8 mouse cellular contexts compared by ENCODE assay signal in the genomic region with DNA sequence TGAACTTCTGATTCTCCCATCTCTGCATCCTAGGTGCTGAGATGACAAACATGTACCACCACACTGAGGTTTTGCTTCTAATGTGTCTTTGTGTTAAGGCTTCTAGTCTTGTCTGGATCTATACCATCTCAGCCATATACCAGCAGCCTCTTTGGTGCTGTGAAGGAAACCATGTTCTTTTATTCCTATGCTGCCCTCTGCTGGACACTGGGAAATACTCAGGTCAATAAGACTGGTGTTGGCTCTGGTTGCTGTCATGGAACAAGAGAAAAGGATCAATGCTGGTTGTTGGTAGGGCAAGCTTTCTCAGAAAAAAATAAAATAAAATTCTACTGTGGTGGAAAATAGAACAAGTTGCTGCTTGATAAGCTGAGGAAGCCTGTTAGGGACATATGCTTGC. TPM values are rescaled to one million over a fixed set of nuclear protein-coding genes. Genes with fewer than 3 reads are reported as not detected.
DNase-seq lines count a peak whose midpoint lies in the region; ATAC-seq and TF ChIP-seq lines count a peak whose summit lies in the region.

No protein-coding gene starts in this region.

- H3K36me3 ChIP-seq in intestine, postnatal 0 days (ENCODE audit: control insufficient read depth, insufficient read depth), result no peaks in the 10 kb centered on the region
- no peaks in the 10 kb centered on the region for H3K36me3 ChIP-seq in intestine, embryonic 15.5 days
- H3K36me3 ChIP-seq in liver, postnatal 0 days (replicated peaks; ENCODE audit: insufficient read depth, low read length), result no peaks in the 10 kb centered on the region

- no peak for DNase-seq in Patski (ENCODE audit: low read depth, low spot score)
- peak; percentile 6 to 27 for DNase-seq in cerebellum, postnatal 36 days
- DNase-seq in kidney, adult 8-10 months, result peak; percentile 17 to 41
- peak; percentile 44 for DNase-seq in liver, postnatal 0 days
- DNase-seq in yolk sac, embryonic 10.5 days (ENCODE audit: low spot score), result peak; percentile 13
- no peak for DNase-seq in ovary, adult 18-20 months (ENCODE audit: low spot score)

- H3K27me3 ChIP-seq in intestine, postnatal 0 days (replicated peaks; ENCODE audit: control insufficient read depth, insufficient read depth, low read length), result no peaks in the 10 kb centered on the region
- H3K27me3 ChIP-seq in intestine, embryonic 15.5 days (replicated peaks), result no peaks in the 10 kb centered on the region
- H3K27me3 ChIP-seq in Patski, result no peaks in the 10 kb centered on the region
- H3K27me3 ChIP-seq in liver, postnatal 0 days (ENCODE audit: insufficient read depth, low read length), result no peaks in the 10 kb centered on the region

- in situ Hi-C loops in Patski (cut with MboI; ENCODE audit: low pct_unique_long_range_greater_than_20kb), result loop anchor here (5.0 kb wide), 1 partner anchor 83 kb away; no protein-coding TSS in a partner anchor

- TF ChIP-seq CTCF in intestine, postnatal 0 days (IDR thresholded peaks at IDR 0.05; ENCODE audit: low read depth), result peak; percentile 78
- TF ChIP-seq CTCF in Patski (IDR thresholded peaks at IDR 0.05), result peak; percentile 59
- TF ChIP-seq CTCF in liver, postnatal 0 days (IDR thresholded peaks at IDR 0.05; ENCODE audit: low read depth), result peak; percentile 76

- H3K27ac ChIP-seq in intestine, postnatal 0 days (ENCODE audit: low read depth, low read length), result no peak overlapping the region
- no peak overlapping the region for H3K27ac ChIP-seq in intestine, embryonic 15.5 days
- H3K27ac ChIP-seq in liver, postnatal 0 days (ENCODE audit: low read depth), result no peak overlapping the region

- CTCF ChIA-PET in Patski (lab: Charles Lee), result no interaction called here

- H3K9me3 ChIP-seq in intestine, postnatal 0 days (ENCODE audit: control insufficient read depth), result no peaks in the 10 kb centered on the region
- no peaks in the 10 kb centered on the region for H3K9me3 ChIP-seq in intestine, embryonic 15.5 days
- no peaks in the 10 kb centered on the region for H3K9me3 ChIP-seq in liver, postnatal 0 days (ENCODE audit: low read length)

- no peak overlapping the region for H3K4me3 ChIP-seq in intestine, postnatal 0 days (ENCODE audit: low read depth, low read length)
- H3K4me3 ChIP-seq in intestine, embryonic 15.5 days (replicated peaks), result no peak overlapping the region
- no peak overlapping the region for H3K4me3 ChIP-seq in liver, postnatal 0 days (ENCODE audit: low read depth, low read length)

- no peaks in the 10 kb centered on the region for H3K4me1 ChIP-seq in intestine, postnatal 0 days (replicated peaks; ENCODE audit: control insufficient read depth, insufficient read depth, low read length)
- H3K4me1 ChIP-seq in intestine, embryonic 15.5 days (replicated peaks), result no peaks in the 10 kb centered on the region
- no peaks in the 10 kb centered on the region for H3K4me1 ChIP-seq in liver, postnatal 0 days (ENCODE audit: insufficient read depth)

- TF ChIP-seq EP300 in liver, postnatal 0 days (IDR thresholded peaks at IDR 0.05; ENCODE audit: low read depth), result no peak

- ATAC-seq in intestine, postnatal 0 days, result no peak
- ATAC-seq in intestine, embryonic 15.5 days, result no peak
- ATAC-seq in Patski, result no peak
- no peak for ATAC-seq in liver, postnatal 0 days

- POLR2A ChIA-PET in Patski (lab: Charles Lee), result no interaction called here

- no peak overlapping the region for H3K4me2 ChIP-seq in intestine, postnatal 0 days (replicated peaks; ENCODE audit: low read depth)
- H3K4me2 ChIP-seq in intestine, embryonic 15.5 days (replicated peaks), result no peak overlapping the region
- no peak overlapping the region for H3K4me2 ChIP-seq in liver, postnatal 0 days (ENCODE audit: low read depth, low read length)

- no peak overlapping the region for H3K9ac ChIP-seq in intestine, postnatal 0 days (ENCODE audit: low read depth, low read length)
- H3K9ac ChIP-seq in intestine, embryonic 15.5 days, result no peak overlapping the region
- no peak overlapping the region for H3K9ac ChIP-seq in liver, postnatal 0 days (replicated peaks)

RNA-seq across cellular contexts. Expression of a gene that starts 15.6 kb away (rescaled TPM):
- 0.10 TPM in 1 of 2 replicates, not detected in the other for polyA plus RNA-seq in intestine, postnatal 0 days (2015; fragmentation: Nextera tagmentation; extraction: Ambion mirVana)
- 0.14 and 0.16 TPM in 2 replicates for polyA plus RNA-seq in intestine, embryonic 15.5 days (2015; fragmentation: Nextera tagmentation; extraction: Ambion mirVana)
- not detected for polyA plus RNA-seq in Patski (2021)
- 1.0 and 1.2 TPM in 2 replicates for polyA plus RNA-seq in liver, postnatal 0 days (2015; fragmentation: Nextera tagmentation; extraction: Ambion mirVana)

RNA-seq across cellular contexts. Expression of a gene that starts 35.7 kb away (rescaled TPM):
- polyA plus RNA-seq in intestine, postnatal 0 days (2015; fragmentation: Nextera tagmentation; extraction: Ambion mirVana), result 6.0 TPM in 2 replicates
- 1.2 and 1.9 TPM in 2 replicates for polyA plus RNA-seq in intestine, embryonic 15.5 days (2015; fragmentation: Nextera tagmentation; extraction: Ambion mirVana)
- not detected for polyA plus RNA-seq in Patski (2021)
- polyA plus RNA-seq in liver, postnatal 0 days (2015; fragmentation: Nextera tagmentation; extraction: Ambion mirVana), result 147 and 162 TPM in 2 replicates

RNA-seq across cellular contexts. Expression of a gene that starts 47.4 kb away (rescaled TPM):
- not detected in 2 replicates for polyA plus RNA-seq in intestine, postnatal 0 days (2015; fragmentation: Nextera tagmentation; extraction: Ambion mirVana)
- polyA plus RNA-seq in intestine, embryonic 15.5 days (2015; fragmentation: Nextera tagmentation; extraction: Ambion mirVana), result not detected in 2 replicates
- polyA plus RNA-seq in Patski (2021), result not detected
- not detected in 2 replicates for polyA plus RNA-seq in liver, postnatal 0 days (2015; fragmentation: Nextera tagmentation; extraction: Ambion mirVana)

Comparison
In these comparisons a context has a peak if more than half of its experiments do, and no peak if none do; other contexts are left out.
1. DNase-seq: peak in cerebellum, postnatal 36 days (2 of 2), kidney, adult 8-10 months (2 of 2), liver, postnatal 0 days (single experiment) and yolk sac, embryonic 10.5 days (single experiment); none in Patski (single experiment) and ovary, adult 18-20 months (single experiment).
2. RNA of a gene that starts 35.7 kb away (polyA plus RNA-seq): 147 to 162 TPM in liver, postnatal 0 days; 6.0 TPM in intestine, postnatal 0 days, 1.2 to 1.9 TPM in intestine, embryonic 15.5 days and not detected in Patski (single experiment); every median in the first group is over 10 times any median in the second.
3. Peak in every context shown above with its lines, with median percentiles within 50 percentile points of each other: CTCF ChIP-seq.